Mouse (Mus musculus): Measurements from ENCODE around the gene Hsd17b7.

The Hsd17b7 gene

DNA sequence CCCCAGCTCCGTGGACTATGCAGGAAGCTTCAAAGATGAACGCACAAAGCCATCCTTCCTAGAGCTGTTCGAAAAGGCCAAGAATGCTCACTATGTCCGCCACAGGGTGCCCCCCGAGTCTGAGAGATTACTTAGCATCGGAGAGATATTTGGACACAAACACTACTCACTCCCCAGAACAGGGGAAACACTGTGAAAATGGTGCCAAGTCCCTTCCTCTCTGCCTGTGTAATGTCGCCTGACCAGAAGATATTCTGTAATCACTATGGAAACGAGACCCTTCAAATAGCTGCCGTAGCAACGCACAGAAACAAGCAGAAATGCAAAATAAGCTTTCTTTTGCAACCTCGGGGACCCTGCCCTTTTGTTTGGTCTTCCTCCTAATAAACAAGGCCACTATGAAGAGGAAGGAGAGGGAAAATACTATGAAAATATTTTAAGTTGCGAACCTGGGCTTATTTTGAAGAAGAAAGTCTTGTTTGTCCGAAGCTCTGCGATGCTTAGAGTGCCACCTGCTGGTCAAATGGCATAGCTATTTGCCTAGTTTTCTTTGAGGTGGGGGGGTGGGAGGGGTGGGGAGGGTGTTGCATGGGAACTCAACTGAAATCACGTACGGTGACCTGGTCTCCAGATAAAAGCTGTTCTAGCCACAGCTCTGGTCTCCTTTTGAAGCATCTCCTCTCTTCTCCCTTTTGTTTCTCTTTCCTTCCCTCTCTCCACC is 34.9 kb downstream of the Hsd17b7 start:
- DNase-seq: peak; percentile 48 to 56

DNA sequence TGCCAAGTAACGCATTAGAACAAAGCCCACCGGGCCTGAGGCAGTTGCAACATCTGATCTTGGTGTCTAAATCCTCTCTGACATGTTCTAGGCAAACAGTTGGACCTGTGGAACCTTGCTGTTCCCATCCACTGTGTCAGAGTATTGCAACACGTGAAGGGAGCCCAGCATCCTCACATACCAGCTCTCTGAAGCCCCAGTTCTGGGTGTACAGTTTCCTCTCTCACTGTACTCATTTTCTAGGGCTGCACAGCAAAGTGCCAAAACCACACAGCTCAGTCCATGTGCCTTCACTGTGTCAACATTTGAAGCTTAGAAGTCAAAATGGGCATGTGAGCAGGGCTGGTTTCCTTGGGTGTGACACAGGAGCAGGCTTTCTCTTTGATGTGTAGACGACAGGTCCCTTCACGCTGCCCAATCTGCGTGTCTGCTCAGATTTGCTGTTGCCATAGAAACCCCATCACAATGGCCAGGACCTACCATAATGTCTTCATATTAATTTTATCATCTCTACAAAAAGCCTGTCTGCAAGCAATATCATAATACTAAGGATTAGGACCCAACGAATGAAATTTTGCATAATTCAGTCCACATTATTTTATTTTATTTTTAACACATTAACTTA is 36.8 kb downstream of the Hsd17b7 start:
- no peak for DNase-seq

DNA sequence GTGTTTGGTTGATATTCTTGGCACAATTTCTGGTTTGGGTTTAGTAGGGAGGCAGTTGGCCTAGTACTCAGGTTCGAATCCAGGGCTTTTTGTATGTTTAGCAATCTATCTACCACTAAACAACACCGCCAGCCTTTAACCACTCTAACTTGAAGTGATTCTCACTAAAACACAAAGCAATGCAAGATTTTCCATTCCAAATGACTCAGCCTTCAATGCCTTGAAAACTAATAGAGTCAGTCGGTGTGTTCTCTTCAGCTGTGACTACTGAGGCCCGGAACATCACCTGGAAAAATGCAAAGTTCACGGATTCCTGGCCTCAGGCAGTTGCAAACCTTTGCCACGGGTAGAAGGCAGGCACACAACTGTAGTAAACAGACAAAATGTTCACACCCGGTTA is 37.3 kb downstream of the Hsd17b7 start:
- DNase-seq: no peak

DNA sequence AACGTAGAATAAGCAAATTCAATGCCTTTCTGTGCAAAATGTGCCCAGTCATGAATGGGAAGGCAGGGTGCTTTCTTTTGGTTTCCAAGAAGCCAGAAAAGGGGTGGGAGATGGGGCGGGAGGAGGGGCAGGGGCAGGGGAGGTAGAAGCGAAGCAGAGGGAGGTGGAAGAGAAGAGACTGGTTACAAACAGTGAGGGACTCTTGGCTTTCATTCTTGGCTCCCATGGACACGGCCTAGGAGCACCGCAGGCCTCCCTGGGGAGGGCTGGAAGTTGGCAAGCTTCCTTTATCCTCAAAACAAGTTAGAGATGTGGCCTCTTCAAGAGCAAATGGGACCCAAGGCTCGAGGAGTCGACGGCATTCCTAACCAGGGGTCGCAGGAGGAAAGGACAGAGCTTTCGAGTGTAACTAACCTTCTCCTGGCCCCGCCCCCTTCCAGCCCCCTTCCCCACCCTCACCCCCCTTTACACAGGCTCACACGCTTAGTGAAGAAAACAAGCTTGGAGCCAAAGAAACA is 40.5 kb downstream of the Hsd17b7 start, which contains the start of gene Ccdc190:
Gene Ccdc190 (plus strand): TSS at position 195 of the 518 bp plus-strand sequence.
- no peak for DNase-seq

DNA sequence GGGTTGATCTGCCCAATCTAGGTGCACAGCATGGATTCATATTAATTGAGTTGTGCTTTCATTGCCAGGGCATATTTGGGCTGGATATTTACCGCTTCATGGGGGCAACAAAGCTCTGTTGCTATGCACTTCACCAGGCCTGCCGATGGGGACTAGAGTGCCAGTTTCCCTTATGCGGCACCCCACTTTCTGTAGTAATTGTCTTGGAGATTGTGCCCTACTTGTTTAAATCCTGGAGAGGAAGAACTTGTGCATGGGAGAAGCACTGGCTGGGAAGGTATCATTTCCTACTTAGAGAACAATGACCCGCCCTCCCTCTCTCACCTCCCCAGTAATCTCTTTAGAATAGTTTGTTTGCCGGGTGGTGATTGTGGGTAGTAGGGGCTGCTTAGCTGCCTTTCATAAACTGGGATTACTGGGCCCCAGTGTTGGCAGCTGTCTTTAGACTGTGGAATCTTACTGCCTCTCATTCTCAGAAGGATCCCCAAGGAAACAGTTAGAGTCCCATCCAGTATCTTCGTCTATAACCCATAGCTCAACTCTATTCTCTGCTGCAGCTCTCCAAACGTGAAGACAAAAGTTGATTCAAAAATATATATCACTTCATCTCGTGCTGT is 41.2 kb downstream of the Hsd17b7 start:
- no peak for DNase-seq

DNA sequence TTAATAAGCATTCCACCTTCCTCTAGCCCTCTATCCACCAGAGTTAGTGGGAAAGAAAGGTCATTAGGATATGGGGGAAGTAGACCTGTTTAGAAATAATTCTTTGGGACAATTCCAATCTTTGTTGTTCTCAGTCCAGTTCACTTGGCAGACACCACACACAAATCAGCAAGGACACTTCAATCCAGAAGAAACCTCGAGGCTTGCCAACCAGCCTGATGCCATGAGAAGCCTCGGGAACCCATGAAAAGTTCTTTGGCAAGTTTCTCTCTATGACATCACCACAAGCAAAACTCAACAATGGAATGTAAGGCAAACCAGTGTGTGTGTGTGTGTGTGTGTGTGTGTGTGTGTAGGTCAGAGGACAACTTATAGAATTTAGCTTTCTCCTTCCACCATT is 44.5 kb downstream of the Hsd17b7 start:
- DNase-seq: no peak

DNA sequence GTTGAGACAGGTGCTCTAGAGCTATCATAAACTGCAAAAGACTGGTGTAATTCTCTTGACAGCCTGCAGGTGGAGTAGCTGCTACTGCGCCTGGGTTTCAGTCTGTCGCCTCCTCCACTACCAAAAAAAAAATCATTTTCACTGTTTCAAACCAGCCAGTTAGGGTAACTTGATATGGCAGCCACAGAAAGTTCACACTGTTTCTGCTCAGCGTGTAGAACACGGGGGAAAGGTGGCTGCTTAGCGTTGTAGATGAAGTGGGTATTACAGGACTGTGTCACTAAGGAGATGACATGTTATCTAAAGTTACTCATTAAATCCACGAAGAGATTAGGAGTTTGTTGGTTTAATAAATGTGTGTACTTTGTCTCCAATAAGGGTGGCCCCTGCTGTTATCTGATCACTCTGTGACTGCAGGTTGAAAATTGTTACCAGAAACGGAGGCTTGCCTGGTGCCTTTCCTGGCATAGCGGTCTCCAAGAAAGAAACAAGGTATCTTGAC is 47.3 kb downstream of the Hsd17b7 start:
- DNase-seq: peak; percentile 33 to 40

DNA sequence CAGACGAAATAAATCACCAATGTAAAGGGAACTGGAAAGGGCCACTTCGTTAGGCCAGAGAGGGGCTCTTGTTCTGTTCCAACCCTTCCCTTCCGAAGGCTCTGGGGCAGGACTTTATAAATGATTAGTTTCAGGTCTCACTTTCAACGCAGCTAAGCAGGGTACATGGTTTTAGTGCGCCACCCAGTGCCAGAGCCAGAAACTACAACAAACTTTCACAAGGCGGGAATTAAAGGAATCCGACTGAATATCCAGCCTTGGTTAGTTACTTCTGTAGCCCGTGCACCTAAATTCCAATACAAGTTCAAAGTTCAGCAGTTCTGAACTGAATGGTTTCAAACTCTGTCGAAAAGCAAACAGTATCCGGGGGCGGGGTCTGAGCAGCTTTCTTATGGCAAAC is 49.8 kb downstream of the Hsd17b7 start:
- peak; percentile 63 to 64 for DNase-seq

DNA sequence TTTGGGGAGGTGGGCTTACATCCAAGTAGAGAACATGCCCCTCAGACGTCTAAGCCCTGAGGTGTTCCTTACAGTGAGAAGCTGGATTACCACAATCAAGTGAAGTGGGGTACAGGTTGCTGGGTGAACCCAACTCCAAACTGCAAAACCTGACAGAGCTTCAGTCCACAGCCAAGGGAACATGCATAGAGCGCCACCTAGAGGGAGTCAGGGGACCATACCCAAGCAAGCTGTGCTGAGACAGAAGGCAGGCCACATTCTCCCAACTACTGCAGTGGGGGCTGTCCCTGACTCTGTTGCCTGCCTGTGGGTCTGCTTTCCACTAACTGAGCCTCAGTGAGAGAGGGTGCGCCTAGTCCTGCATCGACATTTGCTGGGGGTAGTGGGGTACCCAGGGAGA is 51.0 kb downstream of the Hsd17b7 start:
- peak; percentile 9 to 11 for DNase-seq

DNA sequence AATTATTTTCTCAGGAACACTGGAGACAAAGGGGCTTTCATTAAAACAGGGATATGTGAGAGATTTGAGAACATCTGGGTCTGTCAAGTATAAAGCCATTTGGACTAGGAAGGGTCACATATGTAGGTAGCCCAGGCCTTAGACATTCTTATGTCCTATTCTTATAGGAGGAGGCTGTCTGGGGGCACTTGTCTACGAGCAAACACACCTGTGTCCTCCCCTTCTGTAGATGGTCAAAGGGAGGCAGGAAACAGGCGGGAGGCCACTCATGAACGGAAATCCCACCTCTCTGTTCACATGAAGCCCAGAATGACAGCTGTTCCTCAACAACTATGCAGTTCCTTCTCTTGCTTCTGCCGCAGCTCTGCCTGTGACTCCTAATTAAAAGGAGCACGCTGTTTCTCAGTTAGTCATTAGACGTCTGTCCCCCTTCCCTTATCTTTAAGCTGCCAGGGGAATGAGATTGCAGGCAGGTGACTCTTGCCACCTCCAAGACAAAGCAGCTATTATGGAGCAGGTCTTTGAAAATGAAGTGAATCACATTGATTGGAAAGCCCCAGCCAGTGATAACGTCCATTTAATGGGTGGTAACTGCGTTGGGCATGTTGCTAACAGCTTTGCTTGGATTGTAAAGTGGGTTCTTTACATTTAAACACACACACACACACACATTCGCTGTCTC is 51.8 kb downstream of the Hsd17b7 start:
- DNase-seq: no peak

DNA sequence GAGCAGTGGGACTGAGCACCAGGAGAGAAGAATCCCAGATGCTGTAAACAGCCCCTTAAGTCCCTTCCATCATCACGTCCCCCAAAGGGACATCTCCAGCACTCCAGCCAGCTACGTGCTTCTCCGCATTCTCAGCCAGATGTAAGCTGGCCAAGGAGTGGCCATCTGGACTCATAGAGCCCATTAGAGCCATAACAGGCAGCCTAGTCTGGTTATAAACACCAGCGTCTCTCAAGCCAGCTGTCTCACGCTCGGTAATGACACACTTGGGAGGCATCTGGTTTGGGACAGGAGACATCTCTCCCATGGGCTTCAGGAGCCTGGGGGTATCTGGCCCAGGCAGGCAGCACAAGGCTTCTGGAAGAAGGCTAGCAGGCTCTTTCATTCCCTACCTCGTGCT is 52.4 kb downstream of the Hsd17b7 start:
- DNase-seq: no peak

DNA sequence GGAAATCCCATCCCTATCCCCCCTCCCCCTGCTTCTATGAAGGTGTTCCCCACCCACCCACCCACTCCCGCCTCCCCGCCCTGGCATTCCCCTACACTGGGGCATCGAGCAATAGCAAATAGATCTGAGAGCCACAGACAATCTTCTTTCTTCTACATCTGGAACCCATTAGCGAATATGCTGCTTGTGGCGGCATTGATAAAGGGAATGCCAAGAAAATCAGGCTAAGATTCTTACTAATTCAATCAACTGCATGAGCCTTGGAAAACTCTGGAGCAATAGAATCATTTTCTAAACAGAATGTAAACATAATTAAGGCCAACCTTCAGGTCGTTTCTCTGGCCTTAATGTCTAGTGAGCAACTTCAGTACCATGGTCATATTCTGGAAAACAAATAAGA is 57.5 kb downstream of the Hsd17b7 start:
- DNase-seq: no peak

DNA sequence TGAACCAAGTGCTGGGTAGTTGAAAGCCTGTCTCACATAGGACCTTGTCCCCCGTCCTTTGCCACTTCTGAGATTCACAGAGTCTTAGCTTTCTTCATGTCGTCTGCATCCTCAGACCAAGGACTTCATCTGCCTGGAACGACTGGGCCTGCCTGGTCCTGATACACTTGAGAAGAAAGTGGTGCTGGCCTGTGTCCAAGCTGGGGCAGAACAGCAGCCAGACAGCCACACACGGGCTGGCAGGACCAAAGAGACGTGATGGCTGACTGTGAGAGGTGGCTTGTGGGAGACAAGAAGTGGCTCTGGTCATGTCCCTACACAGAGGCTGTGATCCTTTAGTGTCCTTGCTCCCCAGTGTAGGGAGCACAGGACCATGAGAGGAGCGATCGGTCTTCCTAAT is 58.3 kb downstream of the Hsd17b7 start:
- DNase-seq: no peak

DNA sequence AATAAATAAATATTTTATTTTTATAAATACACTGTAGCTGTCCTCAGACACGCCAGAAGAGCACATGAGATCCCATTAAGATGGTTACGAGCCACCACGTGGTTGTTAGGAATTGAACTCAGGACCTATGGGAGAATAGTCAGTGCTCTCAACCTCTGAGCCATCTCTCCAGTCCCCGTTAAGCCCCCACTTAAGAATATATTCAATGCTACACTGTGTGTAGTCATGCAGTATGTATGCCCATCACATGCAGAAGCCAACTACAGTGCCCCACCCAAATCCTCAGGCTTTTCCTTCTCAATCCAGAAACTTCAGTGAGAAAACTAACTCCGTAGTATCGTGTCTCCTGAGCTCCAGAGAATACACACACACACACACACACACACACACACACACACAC is 59.4 kb downstream of the Hsd17b7 start:
- no peak for DNase-seq

DNA sequence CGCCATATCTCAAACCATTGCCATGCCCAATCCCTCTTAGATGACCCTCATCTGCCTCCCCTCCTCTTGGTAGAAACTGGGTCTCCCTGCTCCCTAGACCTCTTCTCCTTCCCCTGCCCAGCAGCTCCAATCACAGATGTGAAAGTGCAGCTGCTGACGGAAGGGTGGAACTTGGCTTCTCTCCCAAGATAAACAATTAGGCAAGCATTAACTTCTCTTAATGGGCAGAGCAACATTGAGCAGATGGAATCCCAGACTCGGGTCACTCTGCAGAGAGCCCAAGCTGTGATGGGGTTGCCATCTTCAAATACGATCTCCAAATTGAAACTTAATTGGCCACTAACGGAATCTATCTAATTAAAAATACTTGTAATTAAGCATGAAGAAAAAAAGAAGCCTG is 59.9 kb downstream of the Hsd17b7 start:
- no peak for DNase-seq

DNA sequence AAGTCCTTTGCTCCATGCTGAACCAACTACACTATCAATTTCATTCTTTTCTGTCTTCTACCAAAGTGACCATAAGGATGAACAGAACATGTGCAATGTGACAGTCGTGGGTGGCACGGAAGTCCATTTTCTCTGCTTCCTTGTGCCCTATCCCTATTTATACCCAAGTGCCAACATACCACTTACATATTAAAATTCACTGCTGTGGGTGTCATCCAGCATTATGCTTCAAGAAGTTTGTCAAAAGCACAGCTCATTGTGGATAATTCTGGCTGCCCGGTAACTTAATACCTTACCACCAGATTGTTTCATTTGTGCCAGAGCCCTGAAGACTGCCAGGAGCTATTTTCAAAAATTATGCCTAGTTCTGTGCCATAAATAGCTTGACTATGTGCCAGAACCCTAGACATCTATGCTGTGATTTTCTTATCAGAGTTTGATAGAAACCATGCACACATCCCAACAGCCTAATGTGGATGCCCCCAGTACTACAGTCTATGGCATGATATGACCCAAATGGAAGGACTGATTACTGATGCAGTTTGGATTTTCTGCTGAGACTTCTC is 68.2 kb downstream of the Hsd17b7 start:
- DNase-seq: no peak

Data from B cell, adult 2 months (primary cell).